Mouse (Mus musculus) embryonic fibroblast, embryonic 13.5 days (primary cell): ENCODE measurements around the gene Adrm1.

Experiments
- CTCF ChIP-seq: IDR thresholded peaks from 2 replicates; pipeline ENCODE4 v1.5.1; 2011; ENCODE audit warnings: mild to moderate bottlenecking, control low read depth, low read length, moderate library complexity, borderline replicate concordance; ENCODE audit not compliant: insufficient read depth
- POLR2A ChIP-seq: IDR thresholded peaks from 2 replicates; pipeline ENCODE4 v1.6.1; 2011; ENCODE audit warnings: low read depth, mild to moderate bottlenecking, control low read depth, low read length, moderate library complexity

DNA sequence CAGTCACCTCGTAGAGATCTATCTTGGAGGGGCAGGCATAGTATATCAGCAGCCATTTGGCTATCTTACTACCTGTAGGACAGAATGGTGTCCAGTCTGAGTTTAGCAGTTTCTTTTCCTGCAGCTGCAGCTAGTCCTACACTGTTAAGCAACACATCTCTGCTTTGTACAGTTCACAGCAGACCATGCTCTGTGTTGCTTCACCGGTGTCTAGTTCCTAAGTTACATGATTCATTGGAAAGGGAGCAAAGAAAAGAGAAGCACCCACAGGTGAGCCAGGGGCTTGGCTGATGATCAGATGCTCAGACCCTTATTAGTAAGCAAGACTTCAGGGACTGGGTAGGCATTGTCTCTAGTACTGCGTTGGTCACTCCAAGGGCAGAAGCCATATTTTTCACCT is 37.4 kb upstream of the Adrm1 start:
- TF ChIP-seq POLR2A (no peak), CTCF (no peak)
